Mouse (Mus musculus) liver, embryonic 14.5 days (tissue): Measurements from ENCODE around the gene Apom. TPM values are rescaled to one million over a fixed set of nuclear protein-coding genes. Genes with fewer than 3 reads are reported as not detected.
A peak's percentile ranks its signal among the peaks of the same experiment; 100 is the strongest.

Source experiments
- ATAC-seq: fragments of 200-750 bp; cut with Nextera tagmentation; 2 replicates; pipeline ENCODE4 v1.8.0; 2017; ENCODE audit warnings: moderate number of reproducible peaks, mild to moderate bottlenecking, moderate library complexity; ENCODE audit not compliant: insufficient read depth
- DNase-seq, 3 experiments: peaks; one replicate each; pipeline ENCODE4 v3.0.0-alpha.2; 2012 to 2013; ENCODE audit warnings: low read depth in 3 of 3, low spot score in 3 of 3
- H3K27ac ChIP-seq: fragments of 300-500 bp; sonication (generic); 2 replicates; pipeline ENCODE4 v1.5.1; 2014; ENCODE audit warnings: moderate library complexity, mild to moderate bottlenecking, control low read depth, inconsistent platforms
- H3K27me3 ChIP-seq: fragments of 300-500 bp; sonication (generic); 2 replicates; pipeline ENCODE4 v1.6.1; 2014; ENCODE audit warnings: mild to moderate bottlenecking, low read length, moderate library complexity; ENCODE audit not compliant: control insufficient read depth, insufficient read depth
- H3K36me3 ChIP-seq: fragments of 300-500 bp; sonication (generic); replicated peaks from 2 replicates; pipeline ENCODE4 v1.6.1; 2014; ENCODE audit warnings: low read depth; ENCODE audit not compliant: control insufficient read depth, insufficient read depth
- H3K4me1 ChIP-seq, 2 experiments: fragments of 200-500 bp in 1 of 2; fragments of 300-500 bp in 1 of 2; sonication (generic) in 1 of 2; replicated peaks; 2 replicates each; pipeline ENCODE4 v1.6.1; 2012 to 2014; ENCODE audit warnings: antibody characterized with exemption in 1 of 2, inconsistent platforms in 1 of 2, low read length in 1 of 2; ENCODE audit not compliant: control insufficient read depth in 2 of 2, insufficient read depth in 2 of 2
- H3K4me2 ChIP-seq: fragments of 300-500 bp; sonication (generic); 2 replicates; pipeline ENCODE4 v1.6.1; 2014; ENCODE audit warnings: low read depth, mild to moderate bottlenecking, control low read depth, moderate library complexity
- H3K4me3 ChIP-seq, 2 experiments: fragments of 200-500 bp in 1 of 2; fragments of 300-500 bp in 1 of 2; sonication (generic) in 1 of 2; 2 replicates each; pipeline ENCODE4 v1.5.1; 2012 to 2014; ENCODE audit warnings: low read depth in 2 of 2, low read length in 2 of 2, mild to moderate bottlenecking in 2 of 2, control low read depth in 1 of 2, inconsistent platforms in 1 of 2, moderate library complexity in 1 of 2; ENCODE audit not compliant: insufficient read depth in 1 of 2
- H3K9ac ChIP-seq: fragments of 300-500 bp; sonication (generic); replicated peaks from 2 replicates; pipeline ENCODE4 v1.6.1; 2014; ENCODE audit warnings: mild to moderate bottlenecking, control low read depth, moderate library complexity
- H3K9me3 ChIP-seq: fragments of 300-500 bp; sonication (generic); 2 replicates; pipeline ENCODE4 v1.6.1; 2016; ENCODE audit warnings: low read length, mixed read lengths; ENCODE audit not compliant: control insufficient read depth
- CTCF ChIP-seq: IDR thresholded peaks from 2 replicates; pipeline ENCODE4 v1.5.1; 2016; ENCODE audit warnings: antibody characterized with exemption, low read depth, control low read depth
- EP300 ChIP-seq: IDR thresholded peaks from 2 replicates; pipeline ENCODE4 v1.6.1; 2016; ENCODE audit warnings: antibody characterized with exemption, low read depth
- WGBS: fragments of 180-500 bp; shearing (Covaris S2); extraction: QIAGEN DNeasy Blood & Tissue Kit; methylation state at CpG from one replicate; pipeline ENCODE4 v1.1.7; 2014; ENCODE audit not compliant: insufficient replicate concordance; 5-methylcytosine and 5-hydroxymethylcytosine counted together
- polyA plus RNA-seq, 2 experiments: library from polyadenylated mRNA; depleted of rRNA in 1 of 2; stranded (reverse) in 1 of 2; unstranded in 1 of 2; fragments of >200 nt; fragmentation: Nextera tagmentation in 1 of 2; extraction: Ambion mirVana in 1 of 2; gene quantifications; 2 replicates each; pipeline versions ENCODE4 v1.2.1 to v1.2.3; 2012 to 2014

Gene Apom
- polyA plus RNA-seq, 2 experiments = 317 to 750 TPM

GRCm38 (mm10) chr17:35131038-35131437, 812 bp downstream of the Apom start:
- Histone ChIP-seq H3K27ac (no peak overlapping the region), H3K9ac (no peak overlapping the region; the same call in 1 of the 2 replicates), H3K9me3 (no peaks in the 10 kb centered on the region), H3K27me3 (no peaks in the 10 kb centered on the region), H3K4me1 (peaks cover 3 to 5% of the 10 kb centered on the region in 2 experiments), H3K4me3 (peak overlapping the region; percentile 22 to 63), H3K36me3 (no peaks in the 10 kb centered on the region), H3K4me2 (peak overlapping the region; percentile 37)
- ATAC-seq = no peak
- no peak for DNase-seq
- WGBS = 69% methylated on average over 8 of the region's 8 CpGs
- TF ChIP-seq CTCF (no peak), EP300 (no peak)

- ATAC-seq (no peak), DNase-seq (no peak)
- Histone ChIP-seq H3K9ac (no peak overlapping the region), H3K4me3 (no peak overlapping the region), H3K9me3 (no peaks in the 10 kb centered on the region), H3K27ac (no peak overlapping the region), H3K36me3 (peaks cover 6% of the 10 kb centered on the region), H3K4me1 (peaks cover 7 to 12% of the 10 kb centered on the region in 2 experiments), H3K27me3 (no peaks in the 10 kb centered on the region), H3K4me2 (0 out of 2 replicates have a peak overlapping the region, but pooled peaks have one; percentile 13)
- TF ChIP-seq EP300 = no peak
- TF ChIP-seq CTCF = no peak
- 68% methylated on average over 11 of the region's 11 CpGs for WGBS
Observed at GRCm38 (mm10) chr17:35128996-35129395, 2.9 kb downstream of the Apom start.

- no peaks in the 10 kb centered on the region for H3K9me3 ChIP-seq
- ATAC-seq (no peak), DNase-seq (no peak)
- peak overlapping the region; percentile 70; the same call in 1 of the 2 replicates for H3K27ac ChIP-seq
- TF ChIP-seq EP300 (no peak), CTCF (no peak)
- no peaks in the 10 kb centered on the region for H3K27me3 ChIP-seq
- peak overlapping the region; percentile 91 for H3K4me2 ChIP-seq
- peak overlapping the region; percentile 61 to 71 for H3K4me3 ChIP-seq
- H3K9ac ChIP-seq = peak overlapping the region; percentile 79
- peaks cover 11% of the 10 kb centered on the region for H3K36me3 ChIP-seq
- 51% methylated on average over 13 of the region's 13 CpGs for WGBS
- peaks cover 8 to 12% of the 10 kb centered on the region in 2 experiments for H3K4me1 ChIP-seq
Observed at GRCm38 (mm10) chr17:35127017-35127416, 4.8 kb downstream of the Apom start.

- peak within 1 kb of the TSS; percentile 61 to 71 for H3K4me3 ChIP-seq
- DNase-seq = peak; percentile 56 to 62 (median 62)
- peaks cover 10 to 12% of the 10 kb centered on the region in 2 experiments for H3K4me1 ChIP-seq
- TF ChIP-seq EP300 = no peak
- peak; percentile 10; the same call in 1 of the 2 replicates for TF ChIP-seq CTCF
- no peaks in the 10 kb centered on the region for H3K9me3 ChIP-seq
- H3K27me3 ChIP-seq = no peaks in the 10 kb centered on the region
- WGBS = under 1% methylated on average over 36 of the region's 36 CpGs
- ATAC-seq = peak; percentile 69
- peak within 1 kb of the TSS; percentile 91 for H3K4me2 ChIP-seq
- H3K36me3 ChIP-seq = peaks cover 11% of the 10 kb centered on the region
- H3K9ac ChIP-seq = peak within 1 kb of the TSS; percentile 79
- H3K27ac ChIP-seq = peak within 1 kb of the TSS; percentile 70
Observed at GRCm38 (mm10) chr17:35126206-35126611, 5.6 kb downstream of the Apom start, which contains the start of gene D17H6S53E. Gene D17H6S53E (plus strand): TSS chr17:35126373.

GRCm38 (mm10) chr17:35125578-35125977, 6.3 kb downstream of the Apom start:
- no peak for TF ChIP-seq EP300
- TF ChIP-seq CTCF = no peak
- Histone ChIP-seq H3K9me3 (no peaks in the 10 kb centered on the region), H3K4me3 (peak overlapping the region; percentile 61 to 71; a peak in 3 of 4 replicates), H3K4me1 (peaks cover 10 to 12% of the 10 kb centered on the region in 2 experiments), H3K27me3 (no peaks in the 10 kb centered on the region), H3K9ac (peak overlapping the region; percentile 79), H3K4me2 (peak overlapping the region; percentile 91), H3K36me3 (peaks cover 11% of the 10 kb centered on the region), H3K27ac (peak overlapping the region; percentile 70)
- DNase-seq (no peak), ATAC-seq (no peak)
- WGBS = 37% methylated on average over 6 of the region's 6 CpGs
